Mouse (Mus musculus): ENCODE measurements around the gene Uchl5. TPM values are rescaled to one million over a fixed set of nuclear protein-coding genes. Genes with fewer than 3 reads are reported as not detected.

The Uchl5 gene
- total and polyA plus RNA-seq, 3 experiments: 3.4 to 19.3 (median 18.6) TPM

DNA sequence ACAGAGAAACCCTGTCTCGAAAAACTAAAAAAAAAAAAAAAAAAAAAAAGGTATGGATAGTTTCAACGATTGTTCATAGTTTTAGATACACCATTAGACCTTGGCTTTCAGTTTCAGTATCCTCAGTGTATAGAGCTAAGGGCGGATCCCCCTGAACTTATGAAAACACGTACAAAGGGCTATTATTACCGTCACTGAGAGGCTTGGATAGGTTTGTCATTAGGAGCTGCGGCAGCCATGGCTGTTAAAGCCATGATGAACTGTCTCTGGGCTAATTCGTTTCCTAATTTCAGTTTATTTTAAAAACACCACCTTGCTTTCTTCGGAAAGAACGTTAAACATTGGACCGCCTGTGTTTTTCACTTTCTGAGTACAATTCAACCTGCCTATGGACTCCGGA is 38.3 kb upstream of the Uchl5 start:
- intact Hi-C loops (cut with DNase I): loop anchor here (1.0 kb wide), 1 partner anchor 37 kb away; the partner anchor contains the start of gene Cdc73
- Histone ChIP-seq H3K27ac (peak overlapping the region; percentile 57), H3K4me3 (peak overlapping the region; percentile 68), H3K36me3 (ENCODE audit: control insufficient read depth, insufficient read depth, low read length) (no peaks in the 10 kb centered on the region; the same call in 1 of the 2 replicates), H3K79me2 (replicated peaks; ENCODE audit: control insufficient read depth, insufficient read depth, low read length) (no peaks in the 10 kb centered on the region; the same call in 1 of the 2 replicates), H3K4me1 (ENCODE audit: control insufficient read depth, insufficient read depth, low read length) (peaks cover 2% of the 10 kb centered on the region), H3K9ac (ENCODE audit: low read depth, low read length) (peak overlapping the region; percentile 97), H3K27me3 (ENCODE audit: control insufficient read depth, insufficient read depth, low read length) (no peaks in the 10 kb centered on the region)
- TF ChIP-seq POLR2A (IDR thresholded peaks at IDR 0.05; ENCODE audit: insufficient read depth, low read depth, low read length) (no peak), EP300 (IDR thresholded peaks at IDR 0.05; ENCODE audit: insufficient read depth, low read depth, low read length) (no peak), CTCF (IDR thresholded peaks at IDR 0.05) (no peak)
- DNase-seq: no peak
- WGBS: 19% methylated on average over 11 of the region's 11 CpGs

DNA sequence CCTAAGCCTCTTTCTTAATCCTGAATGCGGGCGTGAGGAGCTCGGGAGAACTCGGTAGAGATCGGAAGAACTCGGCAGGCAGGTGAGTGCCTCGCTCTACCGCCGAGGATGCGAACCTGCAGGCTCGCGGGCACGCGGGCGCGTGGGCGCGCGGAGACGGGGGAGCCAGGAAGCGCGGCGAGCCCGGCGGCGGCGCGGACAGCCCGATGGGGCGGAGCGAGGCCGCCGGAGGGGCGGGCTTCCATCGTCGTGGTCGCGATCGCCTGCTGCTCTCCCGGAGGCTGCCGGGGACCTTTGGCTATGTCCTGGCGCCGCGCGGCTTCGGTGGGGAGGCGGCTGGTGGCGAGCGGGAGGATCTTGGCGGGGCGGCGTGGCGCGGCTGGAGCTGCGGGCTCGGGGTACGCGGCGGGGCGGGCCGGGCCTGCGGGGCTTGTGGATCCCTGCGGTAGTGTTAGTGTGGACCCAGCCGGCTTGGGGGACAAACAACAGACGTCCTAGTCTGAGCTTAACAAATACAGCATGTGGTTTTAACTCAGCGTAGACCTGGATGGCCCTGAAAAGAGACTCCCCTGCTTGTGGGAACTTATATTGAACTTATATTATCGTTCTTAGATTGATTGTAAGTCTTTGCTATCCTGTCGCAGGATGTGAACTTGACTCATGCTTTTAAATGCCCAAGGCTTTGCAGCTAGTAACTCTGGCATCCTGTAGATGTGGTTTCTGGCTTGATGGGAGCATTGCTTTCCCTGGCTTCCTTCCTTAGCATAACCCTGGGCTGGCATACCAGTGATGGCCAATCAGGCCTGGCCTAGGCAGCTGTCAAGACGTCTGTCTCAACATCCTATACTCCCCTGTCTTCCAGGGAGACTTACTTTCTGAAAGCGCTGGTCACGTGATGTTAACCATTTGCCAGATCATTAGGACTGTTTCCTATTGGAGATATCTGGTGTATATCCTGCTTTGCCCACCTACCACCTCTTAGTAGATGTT is 37.4 kb upstream of the Uchl5 start:
- peak overlapping the region; percentile 68 for H3K4me3 ChIP-seq
- H3K79me2 ChIP-seq (replicated peaks; ENCODE audit: control insufficient read depth, insufficient read depth, low read length): no peaks in the 10 kb centered on the region; the same call in 1 of the 2 replicates
- no peaks in the 10 kb centered on the region for H3K27me3 ChIP-seq (ENCODE audit: control insufficient read depth, insufficient read depth, low read length)
- H3K36me3 ChIP-seq (ENCODE audit: control insufficient read depth, insufficient read depth, low read length): no peaks in the 10 kb centered on the region; the same call in 1 of the 2 replicates
- H3K4me1 ChIP-seq (ENCODE audit: control insufficient read depth, insufficient read depth, low read length): peaks cover 2% of the 10 kb centered on the region
- DNase-seq: peak; percentile 92
- H3K9ac ChIP-seq (ENCODE audit: low read depth, low read length): peak overlapping the region; percentile 97
- peak overlapping the region; percentile 71 for H3K27ac ChIP-seq
- intact Hi-C loops (cut with DNase I): loop anchor here (1.0 kb wide), 1 partner anchor 37 kb away; the partner anchor contains the start of gene Cdc73
- no peak for TF ChIP-seq EP300 (IDR thresholded peaks at IDR 0.05; ENCODE audit: insufficient read depth, low read depth, low read length)
- 0 out of 2 replicates have a peak, but pooled peaks have one; percentile 51 for TF ChIP-seq POLR2A (IDR thresholded peaks at IDR 0.05; ENCODE audit: insufficient read depth, low read depth, low read length)
- peak; percentile 14; the same call in 1 of the 2 replicates for TF ChIP-seq CTCF (IDR thresholded peaks at IDR 0.05)
- under 1% methylated on average over 71 of the region's 71 CpGs for WGBS

DNA sequence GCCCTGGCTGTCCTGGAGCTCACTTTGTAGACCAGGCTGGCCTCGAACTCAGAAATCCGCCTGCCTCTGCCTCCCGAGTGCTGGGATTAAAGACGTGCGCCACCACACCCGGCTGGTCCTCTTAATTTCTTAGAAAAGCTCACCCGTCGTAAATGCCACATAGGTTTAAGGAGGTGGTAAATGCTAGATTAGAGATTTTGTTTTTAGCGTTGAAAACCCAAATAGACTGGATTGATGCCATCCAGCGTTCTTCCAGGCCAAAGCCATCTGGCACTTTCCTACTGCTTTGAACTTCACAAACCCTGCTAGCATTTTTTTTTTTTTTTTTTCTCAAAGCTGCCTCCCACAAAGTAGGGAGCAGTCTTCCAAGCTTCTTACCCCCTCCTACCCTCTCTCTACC is 36.5 kb upstream of the Uchl5 start:
- H3K4me3 ChIP-seq: no peak overlapping the region
- H3K79me2 ChIP-seq (replicated peaks; ENCODE audit: control insufficient read depth, insufficient read depth, low read length): no peaks in the 10 kb centered on the region; the same call in 1 of the 2 replicates
- H3K27ac ChIP-seq: no peak overlapping the region
- no peak overlapping the region for H3K9ac ChIP-seq (ENCODE audit: low read depth, low read length)
- whole genome bisulfite sequencing: 89% methylated on average over 10 of the region's 10 CpGs
- peaks cover 2% of the 10 kb centered on the region for H3K4me1 ChIP-seq (ENCODE audit: control insufficient read depth, insufficient read depth, low read length)
- no peak for DNase-seq
- intact Hi-C loops (cut with DNase I): no loop called here
- H3K27me3 ChIP-seq (ENCODE audit: control insufficient read depth, insufficient read depth, low read length): no peaks in the 10 kb centered on the region
- TF ChIP-seq EP300 (IDR thresholded peaks at IDR 0.05; ENCODE audit: insufficient read depth, low read depth, low read length) (no peak), CTCF (IDR thresholded peaks at IDR 0.05) (no peak), POLR2A (IDR thresholded peaks at IDR 0.05; ENCODE audit: insufficient read depth, low read depth, low read length) (no peak)
- no peaks in the 10 kb centered on the region; the same call in 1 of the 2 replicates for H3K36me3 ChIP-seq (ENCODE audit: control insufficient read depth, insufficient read depth, low read length)

DNA sequence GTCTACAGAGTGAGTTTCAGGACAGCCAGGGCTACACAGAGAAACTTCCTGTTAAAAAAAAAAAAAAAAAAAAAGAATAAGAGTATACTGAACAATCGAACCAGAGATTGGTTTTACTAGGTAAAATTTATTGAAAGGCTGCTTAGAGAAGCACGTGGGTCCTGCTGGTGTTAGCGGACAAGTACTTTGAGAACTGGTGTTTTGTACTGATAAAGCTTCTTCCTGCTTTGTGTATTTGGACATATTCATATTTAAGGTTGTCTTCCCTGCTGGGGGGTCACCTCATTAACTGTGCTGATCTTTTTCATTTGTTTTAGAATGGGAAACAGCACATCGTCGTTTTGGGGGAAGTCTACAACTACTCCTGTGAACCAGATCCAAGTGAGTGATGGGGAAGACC is 35.7 kb upstream of the Uchl5 start:
- WGBS: 84% methylated on average over 5 of the region's 5 CpGs
- Histone ChIP-seq H3K27me3 (ENCODE audit: control insufficient read depth, insufficient read depth, low read length) (no peaks in the 10 kb centered on the region), H3K4me3 (no peak overlapping the region), H3K27ac (no peak overlapping the region), H3K9ac (ENCODE audit: low read depth, low read length) (no peak overlapping the region), H3K4me1 (ENCODE audit: control insufficient read depth, insufficient read depth, low read length) (peaks cover 2% of the 10 kb centered on the region), H3K79me2 (replicated peaks; ENCODE audit: control insufficient read depth, insufficient read depth, low read length) (no peaks in the 10 kb centered on the region; the same call in 1 of the 2 replicates), H3K36me3 (ENCODE audit: control insufficient read depth, insufficient read depth, low read length) (no peaks in the 10 kb centered on the region; the same call in 1 of the 2 replicates)
- intact Hi-C loops (cut with DNase I): no loop called here
- DNase-seq: no peak
- no peak for TF ChIP-seq CTCF (IDR thresholded peaks at IDR 0.05)
- no peak for TF ChIP-seq EP300 (IDR thresholded peaks at IDR 0.05; ENCODE audit: insufficient read depth, low read depth, low read length)
- no peak for TF ChIP-seq POLR2A (IDR thresholded peaks at IDR 0.05; ENCODE audit: insufficient read depth, low read depth, low read length)

GRCm38 (mm10) chr1:143742186-143742585 is 34.9 kb upstream of the Uchl5 start:
- H3K9ac ChIP-seq (ENCODE audit: low read depth, low read length): no peak overlapping the region
- H3K27ac ChIP-seq: no peak overlapping the region
- no peak for DNase-seq
- peaks cover 2% of the 10 kb centered on the region for H3K4me1 ChIP-seq (ENCODE audit: control insufficient read depth, insufficient read depth, low read length)
- H3K4me3 ChIP-seq: no peak overlapping the region
- WGBS: 97% methylated on average over 6 of the region's 6 CpGs
- H3K36me3 ChIP-seq (ENCODE audit: control insufficient read depth, insufficient read depth, low read length): no peaks in the 10 kb centered on the region; the same call in 1 of the 2 replicates
- H3K27me3 ChIP-seq (ENCODE audit: control insufficient read depth, insufficient read depth, low read length): no peaks in the 10 kb centered on the region
- TF ChIP-seq CTCF (IDR thresholded peaks at IDR 0.05): no peak
- TF ChIP-seq EP300 (IDR thresholded peaks at IDR 0.05; ENCODE audit: insufficient read depth, low read depth, low read length): no peak
- no peak for TF ChIP-seq POLR2A (IDR thresholded peaks at IDR 0.05; ENCODE audit: insufficient read depth, low read depth, low read length)
- intact Hi-C loops (cut with DNase I): no loop called here
- no peaks in the 10 kb centered on the region; the same call in 1 of the 2 replicates for H3K79me2 ChIP-seq (replicated peaks; ENCODE audit: control insufficient read depth, insufficient read depth, low read length)
